Mouse (Mus musculus) heart, postnatal 10 days (tissue): ENCODE measurements around the gene Prrx1. TPM values are rescaled to one million over a fixed set of nuclear protein-coding genes. Genes with fewer than 3 reads are reported as not detected.

Experiments
- DNase-seq, 2 experiments: peaks; one replicate each; pipeline ENCODE4 v3.0.0; 2021
- intact Hi-C: fragments of 180-260 bp; cut with DNase I; formaldehyde crosslinking; loops from one replicate; pipeline ENCODE4 v1.15.1; 2025
- total RNA-seq, 2 experiments: library from RNA; stranded (reverse); gene quantifications; 2 replicates each; pipeline ENCODE4 v1.2.3; 2021

The Prrx1 gene
- total RNA-seq, 2 experiments from 2014 or later, result 34.9 to 45.4 TPM

DNA sequence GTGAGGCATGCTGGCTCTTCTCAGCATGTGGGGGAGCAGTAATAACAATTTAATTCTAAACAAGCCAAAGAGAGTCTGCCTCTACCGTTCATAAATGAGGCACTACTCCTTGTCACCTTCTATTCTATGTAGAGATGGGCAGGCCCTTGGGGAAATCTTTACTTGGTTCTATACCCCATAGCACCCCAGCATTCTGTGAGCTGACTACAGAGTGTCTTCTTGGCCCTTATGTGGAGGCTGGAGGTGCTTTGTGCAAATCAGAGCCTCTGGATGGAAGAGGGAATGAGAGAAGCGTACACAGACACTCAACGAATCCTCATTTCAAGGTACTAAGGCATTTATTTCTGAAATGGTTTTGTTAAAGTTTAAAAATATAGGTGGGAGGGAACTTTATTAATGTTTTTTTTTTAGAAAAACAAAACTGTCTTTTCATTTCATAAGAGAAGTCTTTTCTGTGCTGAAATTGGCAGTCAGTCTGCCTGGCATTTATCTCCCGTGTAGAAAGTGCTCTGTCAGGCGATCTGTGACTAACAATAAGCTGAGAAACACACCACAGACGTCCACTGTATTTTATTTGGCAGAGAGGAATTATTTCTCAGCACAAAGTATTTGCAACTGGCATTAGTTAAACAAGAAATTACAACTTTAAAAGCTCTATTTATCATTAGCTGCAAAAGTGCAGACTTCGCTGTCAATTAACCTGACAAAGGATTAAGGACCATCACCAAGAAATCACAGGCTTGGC is 33.2 kb downstream of the Prrx1 start:
- peak; percentile 27 to 29 for DNase-seq
- intact Hi-C loops, result no loop called here

DNA sequence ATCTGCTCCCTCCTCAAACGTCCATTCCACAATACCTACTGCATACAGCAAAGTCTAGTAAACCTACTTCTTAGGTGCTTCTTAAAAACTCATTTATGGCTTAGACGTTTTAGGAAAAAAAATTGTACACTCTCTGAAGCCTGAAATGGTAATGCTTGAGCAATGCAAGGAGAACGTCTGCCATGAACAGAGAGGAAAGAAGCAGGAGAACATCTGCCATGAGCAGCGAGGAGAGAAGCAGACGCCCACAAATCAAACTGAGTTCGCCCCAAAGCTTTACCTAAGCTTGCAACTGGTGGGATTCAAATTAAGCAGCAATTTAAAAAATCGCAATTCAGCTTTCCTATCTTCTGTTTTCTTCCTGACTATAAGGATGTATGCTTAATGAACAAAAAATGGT is 36.4 kb downstream of the Prrx1 start:
- DNase-seq, result no peak
- intact Hi-C loops, result no loop called here

GRCm38 (mm10) chr1:163274919-163275318 is 38.6 kb downstream of the Prrx1 start:
- no peak for DNase-seq
- intact Hi-C loops, result no loop called here

GRCm38 (mm10) chr1:163273132-163273531 is 40.4 kb downstream of the Prrx1 start:
- intact Hi-C loops, result no loop called here

DNA sequence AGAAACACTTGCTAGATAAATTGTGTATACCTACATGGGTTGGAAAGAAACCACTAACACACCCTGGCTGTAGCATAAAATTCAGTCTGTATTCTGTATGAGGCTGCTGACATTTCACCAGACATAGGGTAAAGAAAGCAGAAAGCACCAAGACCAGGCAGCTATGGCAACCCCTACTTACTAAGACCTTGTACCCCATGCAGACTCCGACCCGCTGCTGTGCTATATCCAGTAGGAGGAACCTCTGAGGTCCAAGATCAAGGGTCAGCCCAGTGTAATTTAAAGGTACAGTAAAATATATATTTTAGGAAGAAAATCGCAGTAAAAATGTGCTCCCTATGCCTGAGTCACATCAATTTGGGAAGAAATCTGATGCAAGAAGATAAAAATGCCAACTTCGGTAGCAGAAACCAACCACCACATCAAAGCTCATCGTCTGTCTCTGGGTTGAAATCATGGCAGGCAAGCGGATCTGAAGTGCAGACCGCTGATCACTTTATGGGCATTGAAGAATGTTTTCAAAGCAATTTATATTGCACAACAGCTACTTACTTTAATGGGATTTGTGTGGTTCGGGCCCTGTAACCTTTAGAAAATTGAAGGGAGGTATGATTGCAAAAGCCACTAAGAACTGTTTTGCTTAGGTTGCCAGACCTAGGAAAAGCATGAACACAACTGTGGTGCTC is 46.5 kb downstream of the Prrx1 start:
- no peak for DNase-seq
- intact Hi-C loops, result no loop called here

More at GRCm38 (mm10) chr1:163273132-163273531, 40.4 kb downstream of the Prrx1 start:
- no peak for DNase-seq

DNA sequence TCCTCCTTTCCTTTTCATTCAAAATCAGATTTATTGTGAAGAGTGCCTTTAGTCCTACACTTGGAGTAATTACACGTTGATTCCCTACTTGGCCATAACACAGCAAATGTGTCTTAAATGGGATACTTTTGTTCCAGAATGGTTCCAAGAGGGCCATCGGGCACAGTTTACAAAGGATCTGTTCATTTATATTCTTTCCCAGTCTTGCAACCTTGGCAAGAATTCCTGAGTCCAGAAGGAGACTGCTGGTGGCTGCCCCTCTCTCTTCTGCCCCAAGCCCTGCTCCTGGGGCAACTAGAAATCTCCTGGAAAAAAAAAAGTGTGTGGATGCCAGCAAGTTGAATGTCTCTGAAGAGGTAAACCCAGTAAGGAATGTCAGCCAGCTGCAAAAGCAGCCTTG is 56.2 kb downstream of the Prrx1 start:
- intact Hi-C loops, result no loop called here
- DNase-seq, result no peak

- DNase-seq, result no peak
- intact Hi-C loops, result no loop called here
Measured at GRCm38 (mm10) chr1:163255884-163256283, 57.6 kb downstream of the Prrx1 start.

DNA sequence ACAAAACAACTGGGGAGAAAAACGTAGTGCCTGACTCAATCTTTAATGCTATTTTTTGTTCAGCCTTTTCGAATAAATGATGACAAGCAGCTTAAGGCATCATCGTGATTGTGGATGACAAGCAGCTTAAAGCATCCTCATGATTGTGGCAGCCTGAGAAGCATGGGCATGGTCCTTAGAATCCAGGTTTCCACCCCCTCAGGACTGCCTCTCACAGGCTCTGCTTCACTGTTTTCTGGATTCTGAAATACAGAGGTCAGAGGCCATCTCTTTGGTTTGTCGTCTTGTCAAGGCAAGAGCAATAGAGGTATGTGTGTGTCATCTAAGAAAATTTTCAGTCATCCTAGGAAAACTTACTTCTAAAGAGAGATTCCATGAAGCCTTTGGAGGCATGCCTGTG is 60.7 kb downstream of the Prrx1 start:
- intact Hi-C loops, result no loop called here
- no peak for DNase-seq

DNA sequence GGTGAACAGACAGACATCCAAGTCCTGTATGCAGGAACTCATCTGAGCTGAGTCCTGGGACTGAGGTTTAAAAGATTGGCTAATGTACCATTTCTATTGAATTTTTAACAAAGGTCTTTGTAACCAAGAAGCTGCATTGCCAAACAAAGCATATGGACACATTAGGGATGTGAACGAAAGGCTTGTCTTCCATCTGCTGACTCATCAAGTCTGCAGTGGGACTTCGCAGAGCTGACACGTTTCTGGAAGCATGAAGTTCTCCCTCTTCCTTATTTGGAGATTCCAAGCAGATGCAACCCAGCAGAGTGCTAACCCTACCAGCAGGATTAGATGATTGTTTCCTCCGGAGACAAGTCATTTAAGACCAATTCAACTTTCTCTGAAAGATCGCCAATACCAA is 61.2 kb downstream of the Prrx1 start:
- peak; percentile 15 to 17 for DNase-seq
- intact Hi-C loops, result no loop called here

- no peak for DNase-seq
- intact Hi-C loops, result no loop called here
Measured at GRCm38 (mm10) chr1:163251766-163252165, 61.7 kb downstream of the Prrx1 start.

GRCm38 (mm10) chr1:163238950-163239349 is 74.6 kb downstream of the Prrx1 start:
- DNase-seq, result peak in 1 of 2 experiments; percentile 22
- intact Hi-C loops, result loop anchor here (10.0 kb wide), 1 partner anchor 146 kb away; no protein-coding TSS in a partner anchor

- no peak for DNase-seq
- intact Hi-C loops, result loop anchor here (5.0 to 10.0 kb wide), 3 partner anchors 81 to 681 kb away; partner anchors contain the start of gene Prrx1
Measured at GRCm38 (mm10) chr1:163231230-163231629, 82.3 kb downstream of the Prrx1 start.

- intact Hi-C loops, result no loop called here
- peak in 1 of 2 experiments; percentile 5 for DNase-seq
Measured at GRCm38 (mm10) chr1:163226271-163226670, 87.2 kb downstream of the Prrx1 start.

GRCm38 (mm10) chr1:163221767-163222166 is 91.7 kb downstream of the Prrx1 start:
- DNase-seq, result no peak
- intact Hi-C loops, result no loop called here

GRCm38 (mm10) chr1:163208919-163209867 is 104.3 kb downstream of the Prrx1 start:
- intact Hi-C loops, result no loop called here
- DNase-seq, result no peak

- intact Hi-C loops, result no loop called here
- no peak for DNase-seq
Measured at GRCm38 (mm10) chr1:163198767-163199166, 114.7 kb downstream of the Prrx1 start.

- no peak for DNase-seq
- intact Hi-C loops, result no loop called here
Measured at GRCm38 (mm10) chr1:163198059-163198458, 115.5 kb downstream of the Prrx1 start.
